Mouse (Mus musculus): ENCODE data around the gene Sp8.

Gene Sp8

DNA sequence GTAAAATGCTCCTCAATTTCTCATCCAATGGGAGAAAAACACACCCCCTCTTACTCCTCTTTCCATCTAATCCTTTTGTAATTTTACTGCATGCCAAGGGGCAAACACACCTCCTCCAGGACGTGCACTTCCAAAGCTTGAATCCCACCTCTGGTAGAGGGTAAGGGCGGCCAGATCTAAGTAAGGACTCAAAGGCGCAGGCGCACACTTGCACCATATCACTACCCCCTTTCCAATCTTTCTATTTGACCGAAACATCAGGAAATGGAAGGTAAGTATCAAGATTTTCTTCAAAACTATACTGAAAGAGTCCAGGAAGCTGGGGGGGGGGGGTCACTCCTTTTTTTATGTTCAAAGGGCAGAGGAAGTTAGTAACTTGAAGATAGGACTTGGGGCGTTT is at the start of gene Sp8:
Sp8 (plus strand) TSS at position 109 of the 400 bp plus-strand sequence.
- DNase-seq = no peak

GRCm38 (mm10) chr12:118811328-118811961 is 34.7 kb upstream of the Sp8 start:
- no peak for DNase-seq

GRCm38 (mm10) chr12:118814561-118814960 is 31.6 kb upstream of the Sp8 start:
- DNase-seq = no peak

DNA sequence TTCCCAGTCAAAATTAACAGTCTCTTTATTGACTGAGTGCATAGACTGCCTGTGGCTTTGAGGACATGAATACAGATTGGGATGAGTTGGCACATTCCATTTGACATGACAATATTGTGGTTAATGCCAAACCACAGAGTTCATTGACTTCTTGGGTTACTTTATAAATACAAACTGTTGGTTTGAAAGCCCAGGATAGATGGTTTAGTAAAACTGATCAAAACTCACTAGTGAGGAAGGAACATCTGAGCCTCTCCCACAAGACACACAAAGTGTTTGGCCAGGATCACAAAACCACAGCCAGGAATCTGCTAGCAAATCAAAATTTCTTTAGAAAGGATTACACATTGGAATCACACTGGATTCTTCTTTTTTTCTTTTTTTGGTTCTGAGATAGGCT is 30.0 kb upstream of the Sp8 start:
- DNase-seq = no peak

- DNase-seq = no peak
Measured at GRCm38 (mm10) chr12:118829881-118830280, 16.2 kb upstream of the Sp8 start.

DNA sequence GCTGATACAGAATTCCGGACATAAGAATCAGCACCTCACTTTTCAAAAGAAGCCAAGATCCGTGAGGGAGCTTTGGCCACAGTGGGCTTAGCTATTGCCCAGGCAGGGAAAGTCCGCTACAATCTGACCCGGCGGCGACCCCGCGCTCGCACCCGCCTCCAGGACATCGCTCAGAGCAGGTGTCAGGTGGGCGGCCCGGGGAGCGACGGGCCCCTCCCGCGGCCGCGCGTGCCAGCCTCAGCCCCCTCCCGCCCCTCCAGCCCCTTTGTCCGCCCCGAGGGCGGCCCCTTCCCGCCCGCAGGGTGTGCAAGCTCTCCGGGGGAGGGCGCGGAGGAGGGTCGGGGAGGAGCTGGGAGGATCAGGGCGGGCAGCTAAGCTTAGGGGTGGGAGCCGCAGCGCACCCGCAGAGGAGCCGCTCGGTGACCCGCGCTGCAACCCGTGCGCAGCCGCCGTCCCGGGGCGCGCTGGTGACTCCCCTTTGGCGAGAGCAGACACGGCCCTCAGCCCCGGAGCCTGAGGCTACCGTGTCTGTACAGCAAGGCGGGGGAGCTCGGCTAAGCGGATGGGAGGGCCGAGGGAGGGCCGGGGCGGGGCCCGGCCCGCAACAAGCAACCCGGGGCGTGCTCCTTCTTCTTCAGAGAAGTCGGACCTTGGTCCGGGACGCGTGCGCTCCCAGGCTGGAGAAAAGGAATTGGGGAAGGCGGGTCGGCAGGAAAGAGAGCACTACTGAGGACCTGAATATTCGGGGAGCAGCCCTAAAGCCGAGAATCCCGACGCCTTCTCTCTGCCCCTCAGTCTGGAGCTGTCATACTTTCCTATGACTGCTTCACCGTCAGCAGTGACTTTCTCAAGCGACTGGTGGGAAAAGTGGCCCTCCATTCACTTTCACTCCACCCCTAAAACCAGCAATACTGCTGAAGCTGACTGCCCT is 9.5 kb upstream of the Sp8 start:
- DNase-seq = peak; percentile 11

GRCm38 (mm10) chr12:118837361-118837760 is 8.8 kb upstream of the Sp8 start:
- no peak for DNase-seq

- no peak for DNase-seq
Measured at GRCm38 (mm10) chr12:118838260-118838659, 7.9 kb upstream of the Sp8 start.

DNA sequence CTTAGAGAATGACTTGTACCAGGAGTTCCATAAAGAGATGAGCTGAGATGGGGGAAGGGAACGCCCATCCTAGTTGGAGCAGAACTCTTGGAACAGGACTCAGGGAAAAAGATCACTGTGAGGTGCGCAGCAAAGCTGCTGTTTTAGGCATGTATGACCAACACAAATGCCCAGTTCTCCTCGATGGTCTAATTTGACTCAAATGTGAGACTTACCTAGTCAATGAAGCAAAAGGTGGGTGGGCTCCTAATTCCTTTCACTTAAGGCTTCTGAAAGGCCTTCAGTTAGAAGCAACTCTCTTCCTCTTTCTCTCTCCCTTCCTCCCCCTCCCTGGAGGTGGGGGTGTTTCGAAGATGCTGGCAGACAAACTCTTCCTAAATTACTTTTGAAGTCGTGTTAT is 6.7 kb upstream of the Sp8 start:
- DNase-seq = no peak

GRCm38 (mm10) chr12:118840301-118840700 is 5.8 kb upstream of the Sp8 start:
- DNase-seq = no peak

- no peak for DNase-seq
Measured at GRCm38 (mm10) chr12:118840861-118841260, 5.3 kb upstream of the Sp8 start.

DNA sequence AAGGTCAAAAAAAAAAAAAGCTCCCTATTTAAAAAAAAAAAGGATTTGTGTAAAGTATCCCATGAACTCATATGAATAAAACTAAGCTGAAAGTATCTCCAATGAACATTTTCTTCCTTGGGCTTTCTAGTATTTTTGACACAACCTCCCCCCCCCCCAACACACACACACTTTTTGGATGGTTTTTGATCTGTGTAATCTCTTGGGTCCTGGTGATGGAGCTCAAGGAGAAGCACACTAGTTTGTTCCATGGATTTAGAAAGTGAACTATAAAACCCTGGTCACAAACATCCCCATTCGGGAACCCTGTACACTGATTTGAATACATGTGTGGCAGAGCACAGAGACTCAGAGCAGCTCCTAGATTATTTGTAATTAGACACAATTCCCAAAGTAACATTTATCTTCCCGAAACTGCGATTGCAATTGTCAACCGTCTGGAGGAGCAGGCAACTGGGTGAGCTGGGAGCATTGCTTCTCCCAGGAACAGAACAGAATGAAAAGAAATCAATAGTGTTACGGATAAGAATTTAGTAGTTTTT is 4.7 kb upstream of the Sp8 start:
- no peak for DNase-seq

GRCm38 (mm10) chr12:118841971-118842550 is 4.1 kb upstream of the Sp8 start:
- DNase-seq = no peak

DNA sequence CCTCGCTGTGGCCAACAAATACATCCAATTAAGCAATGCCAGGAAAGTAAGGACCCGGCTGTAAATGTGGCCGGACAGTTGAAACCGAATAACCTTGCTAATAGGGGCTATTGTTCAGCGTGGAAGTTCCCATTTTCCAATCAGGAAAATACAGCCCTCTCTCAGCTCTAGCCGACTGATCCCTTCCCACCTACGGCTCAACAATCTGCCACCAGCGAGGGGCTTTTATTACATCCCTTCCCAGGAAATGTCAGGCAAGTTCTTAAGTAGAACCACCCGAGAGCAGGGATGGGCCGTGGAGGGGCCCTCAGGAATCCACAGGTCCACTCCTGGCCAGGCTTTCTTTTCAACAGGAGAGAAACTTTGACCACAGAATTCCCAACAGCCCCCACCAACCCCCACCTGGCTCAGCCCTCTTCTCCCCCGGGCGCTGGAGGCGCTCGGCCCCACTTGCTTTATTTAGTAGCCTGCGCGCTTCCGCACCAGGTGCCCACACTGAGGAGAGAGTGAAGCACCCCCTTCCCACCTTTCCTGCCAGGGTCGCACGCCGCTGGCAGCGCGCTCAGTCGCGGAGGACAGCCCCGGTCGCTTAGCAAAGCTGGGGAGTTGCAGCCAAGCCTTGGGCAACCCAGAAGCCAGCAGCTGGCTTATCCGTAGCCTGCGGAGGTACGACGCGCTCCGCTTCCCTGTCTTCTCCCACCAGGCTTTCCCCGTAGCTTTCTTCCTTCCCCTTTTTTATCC is 3.3 kb upstream of the Sp8 start:
- no peak for DNase-seq

DNA sequence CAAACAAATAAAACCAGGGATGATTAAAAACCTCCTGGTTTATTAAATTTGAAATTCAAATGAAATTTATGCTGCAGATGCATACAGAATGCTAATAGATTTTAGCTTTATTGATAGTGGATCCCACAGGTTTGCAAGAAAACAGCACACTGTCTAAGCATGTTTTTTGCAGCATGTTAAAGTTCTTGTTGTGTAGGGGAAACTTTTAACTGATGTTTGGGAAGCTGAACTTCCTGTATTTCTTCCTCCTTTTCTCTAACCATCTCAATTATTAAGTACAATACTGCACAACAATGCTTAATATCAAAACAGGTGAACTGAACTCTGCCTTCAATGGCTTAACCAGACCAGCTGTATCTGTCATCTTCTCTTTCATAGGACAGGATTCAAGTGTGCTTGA is 2.0 kb upstream of the Sp8 start:
- DNase-seq = no peak

DNA sequence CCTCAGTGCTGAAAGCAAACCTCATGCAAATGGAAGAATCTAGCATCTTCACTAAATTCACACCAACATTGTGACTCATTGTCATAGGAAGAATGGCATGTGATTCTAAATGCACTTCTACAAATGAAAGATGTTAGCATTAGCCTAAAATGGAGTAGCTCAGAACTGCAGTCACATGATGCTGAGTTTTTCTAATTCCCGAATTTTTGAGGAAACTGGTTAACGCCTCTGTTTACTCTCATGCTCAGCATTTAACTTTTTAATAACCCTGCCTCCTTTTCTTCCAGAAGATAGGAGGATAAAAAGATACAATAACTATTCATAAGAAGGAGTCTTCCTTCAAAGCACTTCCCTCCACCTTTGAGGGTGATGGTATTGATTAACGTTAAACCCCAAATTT is 1.3 kb upstream of the Sp8 start:
- no peak for DNase-seq

DNA sequence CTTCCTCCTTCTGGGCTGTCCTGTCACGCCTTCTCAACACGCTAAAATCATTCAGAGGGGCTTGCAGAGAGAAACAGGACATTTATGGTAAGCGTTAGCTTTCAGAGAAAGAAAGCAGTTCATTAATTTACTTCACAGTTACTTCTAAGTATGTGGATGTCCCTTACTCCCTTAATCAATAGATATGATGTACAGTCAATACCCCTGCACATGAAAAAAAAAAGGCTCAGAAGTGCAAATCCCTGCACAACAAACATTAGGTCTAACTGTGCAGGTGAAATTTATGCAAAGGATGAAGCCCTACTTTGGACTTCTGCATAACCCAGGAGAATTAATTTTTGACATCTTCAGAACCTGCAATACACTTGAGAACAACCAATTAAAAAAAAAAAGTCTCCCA is 778 bp upstream of the Sp8 start:
- no peak for DNase-seq

- peak; percentile 21 for DNase-seq
Measured at GRCm38 (mm10) chr12:118846649-118847321, 656 bp downstream of the Sp8 start.

- no peak for DNase-seq
Measured at GRCm38 (mm10) chr12:118847381-118847780, 1.3 kb downstream of the Sp8 start.

GRCm38 (mm10) chr12:118847861-118848495 is 1.8 kb downstream of the Sp8 start:
- DNase-seq = no peak

GRCm38 (mm10) chr12:118848496-118849202 is 2.5 kb downstream of the Sp8 start:
- no peak for DNase-seq
